Mouse (Mus musculus): ENCODE data around the gene Kansl1. TPM values are rescaled to one million over a fixed set of nuclear protein-coding genes. Genes with fewer than 3 reads are reported as not detected.

Gene Kansl1
- polyA plus RNA-seq, 1 experiment from 2014 or later: 26.3 TPM

Small RNA genes lying within 50 kb of the gene (microRNA-seq; reads per million reads assigned to microRNA genes)
- not detected for gene Gm47315

Other genes starting within 250 kb of the Kansl1 start
- 354 and 601 TPM in 2 replicates for gene Mapt, start 237.5 kb downstream of the Kansl1 start, polyA plus RNA-seq (2014; fragmentation: Nextera tagmentation; extraction: Ambion mirVana)
- 50.2 and 50.4 TPM in 2 replicates for gene Cdc27, start 81.8 kb upstream of the Kansl1 start, polyA plus RNA-seq (2014; fragmentation: Nextera tagmentation; extraction: Ambion mirVana)
- 1.7 and 3.0 TPM in 2 replicates for gene Myl4, start 81.8 kb upstream of the Kansl1 start, polyA plus RNA-seq (2014; fragmentation: Nextera tagmentation; extraction: Ambion mirVana)
- 0.24 and 0.27 TPM in 2 replicates for gene Itgb3, start 139.1 kb upstream of the Kansl1 start, polyA plus RNA-seq (2014; fragmentation: Nextera tagmentation; extraction: Ambion mirVana)
- gene Gm11639, start 216.8 kb upstream of the Kansl1 start, polyA plus RNA-seq (2014; fragmentation: Nextera tagmentation; extraction: Ambion mirVana): not detected in 2 replicates